Mouse (Mus musculus) left cerebral cortex, postnatal 4 days (tissue): ENCODE data around the gene Impdh2. TPM values are rescaled to one million over a fixed set of nuclear protein-coding genes. Genes with fewer than 3 reads are reported as not detected.

ENCODE experiments used
- DNase-seq: peaks from one replicate; pipeline ENCODE4 v3.0.0-alpha.2; 2022
- intact Hi-C: fragments of 180-260 bp; cut with DNase I; formaldehyde crosslinking; loops from one replicate; pipeline ENCODE4 v1.15.1; 2025
- total RNA-seq, 2 experiments: library from RNA; stranded (reverse); gene quantifications; 2 replicates each; pipeline ENCODE4 v1.2.3; 2021

The Impdh2 gene
- total RNA-seq, 2 experiments from 2014 or later, result 85.7 to 86.1 TPM

- DNase-seq, result peak; percentile 95
- intact Hi-C loops, result no loop called here
These were observed 9.5 kb downstream of the Impdh2 start, which contains the start of gene Dalrd3 for GRCm38 (mm10) chr9:108569381-108570206. Gene Dalrd3 (plus strand): TSS chr9:108569886.

- DNase-seq, result peak; percentile 86
- intact Hi-C loops, result no loop called here
These were observed 10.3 kb downstream of the Impdh2 start for GRCm38 (mm10) chr9:108570207-108570896.

- no peak for DNase-seq
- intact Hi-C loops, result no loop called here
These were observed 11.4 kb downstream of the Impdh2 start for GRCm38 (mm10) chr9:108571401-108571973.

GRCm38 (mm10) chr9:108572321-108572720 lies 12.2 kb downstream of the Impdh2 start:
- intact Hi-C loops, result no loop called here
- DNase-seq, result no peak

- DNase-seq, result peak; percentile 82
- intact Hi-C loops, result no loop called here
These were observed 13.9 kb downstream of the Impdh2 start for GRCm38 (mm10) chr9:108573774-108574690.

GRCm38 (mm10) chr9:108574921-108575320 lies 14.8 kb downstream of the Impdh2 start:
- DNase-seq, result no peak
- intact Hi-C loops, result no loop called here

- intact Hi-C loops, result no loop called here
- DNase-seq, result no peak
These were observed 15.5 kb downstream of the Impdh2 start for GRCm38 (mm10) chr9:108575321-108576297.

GRCm38 (mm10) chr9:108577025-108577424 lies 16.9 kb downstream of the Impdh2 start:
- intact Hi-C loops, result no loop called here
- no peak for DNase-seq

GRCm38 (mm10) chr9:108577934-108578544 lies 18.0 kb downstream of the Impdh2 start:
- intact Hi-C loops, result no loop called here
- peak; percentile 73 for DNase-seq

- intact Hi-C loops, result no loop called here
- peak; percentile 97 for DNase-seq
These were observed 18.7 kb downstream of the Impdh2 start, which contains the start of gene Wdr6 for GRCm38 (mm10) chr9:108578545-108579343. Gene Wdr6 (minus strand): TSS chr9:108578739.

GRCm38 (mm10) chr9:108579344-108579690 lies 19.2 kb downstream of the Impdh2 start:
- intact Hi-C loops, result no loop called here
- no peak for DNase-seq

GRCm38 (mm10) chr9:108587571-108588180 lies 27.6 kb downstream of the Impdh2 start:
- intact Hi-C loops, result no loop called here

GRCm38 (mm10) chr9:108589229-108589628 lies 29.1 kb downstream of the Impdh2 start:
- intact Hi-C loops, result no loop called here
- no peak for DNase-seq

More at GRCm38 (mm10) chr9:108587571-108588180, 27.6 kb downstream of the Impdh2 start:
- DNase-seq, result peak; percentile 86

GRCm38 (mm10) chr9:108591462-108591861 lies 31.4 kb downstream of the Impdh2 start:
- DNase-seq, result peak; percentile 69
- intact Hi-C loops, result no loop called here

GRCm38 (mm10) chr9:108594354-108594753 lies 34.3 kb downstream of the Impdh2 start:
- DNase-seq, result no peak
- intact Hi-C loops, result no loop called here

GRCm38 (mm10) chr9:108596998-108597764 lies 37.1 kb downstream of the Impdh2 start, which contains the start of gene P4htm:
Gene P4htm (minus strand): TSS chr9:108597667.
- intact Hi-C loops, result no loop called here
- peak; percentile 70 for DNase-seq
